Mouse (Mus musculus): ENCODE measurements at regions not wholly inside any gene's neighbourhood (a gene's known extent, or its start where the extent isn't known, plus 50 kb on each side); places are given as distances from the start of the nearest gene placed in this dataset.

DNA sequence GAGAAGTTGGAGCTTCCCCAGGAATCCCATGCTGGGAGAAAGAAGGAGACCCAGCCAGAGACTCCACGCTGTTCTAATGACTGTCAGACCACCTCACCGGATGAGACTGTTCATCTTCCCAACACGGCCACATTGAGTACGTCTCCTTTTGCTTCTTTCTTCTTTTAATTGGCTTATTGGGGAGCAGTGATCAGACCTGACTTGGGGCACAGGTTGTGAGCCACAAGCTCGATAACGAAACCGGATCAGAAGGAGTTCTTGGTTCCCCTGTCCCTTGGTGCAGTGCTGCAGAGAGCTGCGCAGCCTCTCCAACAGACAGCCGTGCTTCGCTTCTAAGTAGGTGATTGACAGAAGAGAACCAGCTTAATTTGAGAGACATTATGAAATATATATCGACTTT lies 188.4 kb downstream of the Rpap3 start:
- no peaks in the 10 kb centered on the region for H3K9me3 ChIP-seq (replicated peaks; ENCODE audit: insufficient read depth, low read length)
- DNase-seq (ENCODE audit: low read depth, low spot score) = no peak
- peaks cover 0 to 9% of the 10 kb centered on the region in 2 experiments; a peak in 2 of 4 replicates for H3K36me3 ChIP-seq (ENCODE audit: control insufficient read depth in 1 of 2, insufficient read depth in 2 of 2, low read length in 2 of 2)
- no peak overlapping the region for H3K27ac ChIP-seq (ENCODE audit: control insufficient read depth, low read depth, low read length)
- no peak overlapping the region for H3K4me3 ChIP-seq (ENCODE audit: control insufficient read depth in 1 of 2, insufficient read depth in 1 of 2, low read depth in 2 of 2, low read length in 2 of 2)
- TF ChIP-seq MEF2A (IDR thresholded peaks at IDR 0.05; ENCODE audit: extremely low read depth, insufficient replicate concordance, low read depth, low read length, poor library complexity, severe bottlenecking) (no peak), CHD1 (IDR thresholded peaks at IDR 0.05; ENCODE audit: low read depth, low read length) (no peak), GATA1 (IDR thresholded peaks at IDR 0.05; ENCODE audit: low read depth, low read length) (no peak), MAFK (IDR thresholded peaks at IDR 0.05; ENCODE audit: borderline replicate concordance, low read depth, low read length) (no peak), MYC (IDR thresholded peaks at IDR 0.05; ENCODE audit: low read depth, low read length) (no peak), KAT2A (conservative IDR thresholded peaks at IDR 0.05; ENCODE audit: low read depth, low read length) (no peak), POLR2AphosphoS2 (IDR thresholded peaks at IDR 0.05; ENCODE audit: low read length) (no peak), CTCF (IDR thresholded peaks at IDR 0.05 in 2 of 3, conservative IDR thresholded peaks at IDR 0.05 in 1 of 3; ENCODE audit: control insufficient read depth in 1 of 3, insufficient read depth in 1 of 3, low read depth in 2 of 3, low read length in 3 of 3, poor library complexity in 1 of 3, severe bottlenecking in 1 of 3) (no peak), TBP (IDR thresholded peaks at IDR 0.05; ENCODE audit: low read depth, low read length) (no peak)
- no peak overlapping the region for H3K9ac ChIP-seq (ENCODE audit: control insufficient read depth, low read depth, low read length, poor library complexity, severe bottlenecking)
- H3K4me1 ChIP-seq (ENCODE audit: control insufficient read depth in 1 of 2, insufficient read depth in 2 of 2, low read length in 2 of 2) = peaks cover 0 to 14% of the 10 kb centered on the region in 2 experiments; a peak in 3 of 4 replicates
- H3K79me2 ChIP-seq (ENCODE audit: control insufficient read depth, insufficient read depth, low read length, poor library complexity) = no peaks in the 10 kb centered on the region
- H3K27me3 ChIP-seq (ENCODE audit: control insufficient read depth in 1 of 2, insufficient read depth in 2 of 2, low read length in 2 of 2) = no peaks in the 10 kb centered on the region; a peak in 1 of 4 replicates

DNA sequence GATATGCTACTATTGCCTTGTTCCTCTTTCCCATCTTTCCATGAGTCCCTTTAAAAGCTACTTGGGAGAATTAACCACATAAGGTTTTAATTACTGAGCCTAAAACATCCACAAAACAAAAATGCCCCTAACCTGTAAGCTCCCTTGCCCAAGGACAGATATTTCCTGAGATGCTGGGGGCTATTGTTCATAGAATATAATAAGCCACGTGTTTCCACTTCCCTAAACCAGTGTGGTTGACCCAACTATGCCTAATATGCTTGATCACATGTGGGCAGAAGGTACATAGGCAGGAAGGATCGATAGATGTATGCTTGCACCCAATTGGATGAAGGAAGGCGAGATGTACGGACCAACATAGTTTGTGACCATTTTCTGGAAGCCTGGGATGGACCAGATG lies 189.9 kb downstream of the Rpap3 start:
- no peak for DNase-seq (ENCODE audit: low read depth, low spot score)

DNA sequence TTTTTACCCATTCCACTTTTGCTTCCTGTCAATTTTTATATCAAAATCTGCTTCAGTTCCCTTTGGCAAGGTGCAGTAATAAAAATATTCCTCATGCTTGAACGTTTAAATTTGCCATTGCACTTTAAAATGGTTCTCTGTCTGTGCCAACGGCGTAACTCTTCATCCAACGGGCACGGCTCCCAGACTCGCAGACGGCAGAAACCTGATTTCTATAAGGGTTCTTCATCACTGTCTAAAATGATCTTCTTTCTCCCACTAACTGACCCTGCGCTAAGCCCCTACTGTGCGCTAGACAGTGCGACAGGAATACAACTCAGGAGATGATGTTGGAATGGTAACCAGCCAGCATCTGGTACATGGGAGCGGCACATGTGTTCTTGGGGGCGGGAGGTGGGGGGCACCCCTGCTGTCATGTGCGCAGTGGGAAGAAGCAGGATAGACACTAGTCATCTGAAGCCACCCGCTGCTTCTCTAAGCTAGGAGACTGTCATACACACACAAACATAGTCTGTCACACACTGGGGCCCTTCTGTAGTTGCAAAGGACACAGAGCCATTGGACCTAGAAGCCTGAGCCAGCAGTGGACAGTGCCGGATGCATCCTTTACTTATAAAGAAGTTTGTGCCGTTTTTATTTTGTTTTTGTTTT lies 197.8 kb downstream of the Rpap3 start:
- no peaks in the 10 kb centered on the region for H3K36me3 ChIP-seq (ENCODE audit: control insufficient read depth in 1 of 2, insufficient read depth in 2 of 2, low read length in 2 of 2)
- no peak for DNase-seq (ENCODE audit: low read depth, low spot score)
- H3K4me3 ChIP-seq (ENCODE audit: control insufficient read depth in 1 of 2, insufficient read depth in 1 of 2, low read depth in 2 of 2, low read length in 2 of 2) = no peak overlapping the region
- H3K27ac ChIP-seq (ENCODE audit: control insufficient read depth, low read depth, low read length) = no peak overlapping the region
- no peaks in the 10 kb centered on the region for H3K9me3 ChIP-seq (replicated peaks; ENCODE audit: insufficient read depth, low read length)
- TF ChIP-seq GABPA (IDR thresholded peaks at IDR 0.05; ENCODE audit: low read depth, low read length) (no peak), ZNF384 (IDR thresholded peaks at IDR 0.05; ENCODE audit: low read depth, low read length) (no peak), MYB (IDR thresholded peaks at IDR 0.05; ENCODE audit: low read depth, low read length) (no peak), CHD1 (IDR thresholded peaks at IDR 0.05; ENCODE audit: low read depth, low read length) (no peak), UBTF (IDR thresholded peaks at IDR 0.05; ENCODE audit: borderline replicate concordance, insufficient read depth, low read depth, low read length) (no peak), HCFC1 (IDR thresholded peaks at IDR 0.05; ENCODE audit: low read depth, low read length) (no peak), MEF2A (IDR thresholded peaks at IDR 0.05; ENCODE audit: extremely low read depth, insufficient replicate concordance, low read depth, low read length, poor library complexity, severe bottlenecking) (no peak), ZKSCAN1 (IDR thresholded peaks at IDR 0.05; ENCODE audit: low read depth, low read length) (no peak), CTCF (IDR thresholded peaks at IDR 0.05 in 2 of 3, conservative IDR thresholded peaks at IDR 0.05 in 1 of 3; ENCODE audit: control insufficient read depth in 1 of 3, insufficient read depth in 1 of 3, low read depth in 2 of 3, low read length in 3 of 3, poor library complexity in 1 of 3, severe bottlenecking in 1 of 3) (no peak), NRF1 (IDR thresholded peaks at IDR 0.05; ENCODE audit: insufficient read depth, low read depth, low read length, poor library complexity, severe bottlenecking) (no peak), ZC3H11A (IDR thresholded peaks at IDR 0.05; ENCODE audit: low read depth, low read length) (no peak), MXI1 (IDR thresholded peaks at IDR 0.05; ENCODE audit: low read depth, low read length) (no peak), MYC (IDR thresholded peaks at IDR 0.05; ENCODE audit: low read depth, low read length) (no peak), MAX (IDR thresholded peaks at IDR 0.05; ENCODE audit: low read length) (no peak)
- H3K27me3 ChIP-seq (ENCODE audit: control insufficient read depth in 1 of 2, insufficient read depth in 2 of 2, low read length in 2 of 2) = peaks cover 0 to 2% of the 10 kb centered on the region in 2 experiments; a peak in 1 of 4 replicates
- H3K9ac ChIP-seq (ENCODE audit: control insufficient read depth, low read depth, low read length, poor library complexity, severe bottlenecking) = no peak overlapping the region
- no peaks in the 10 kb centered on the region for H3K4me1 ChIP-seq (ENCODE audit: control insufficient read depth in 1 of 2, insufficient read depth in 2 of 2, low read length in 2 of 2)
- no peaks in the 10 kb centered on the region for H3K79me2 ChIP-seq (ENCODE audit: control insufficient read depth, insufficient read depth, low read length, poor library complexity)

More for the DNA sequence above, 189.9 kb downstream of the Rpap3 start:
- Histone ChIP-seq H3K9me3 (replicated peaks; ENCODE audit: insufficient read depth, low read length) (no peaks in the 10 kb centered on the region), H3K27ac (ENCODE audit: control insufficient read depth, low read depth, low read length) (no peak overlapping the region), H3K9ac (ENCODE audit: control insufficient read depth, low read depth, low read length, poor library complexity, severe bottlenecking) (no peak overlapping the region), H3K4me3 (ENCODE audit: control insufficient read depth in 1 of 2, insufficient read depth in 1 of 2, low read depth in 2 of 2, low read length in 2 of 2) (no peak overlapping the region), H3K4me1 (ENCODE audit: control insufficient read depth in 1 of 2, insufficient read depth in 2 of 2, low read length in 2 of 2) (peaks cover 0 to 9% of the 10 kb centered on the region in 2 experiments; a peak in 3 of 4 replicates), H3K36me3 (ENCODE audit: control insufficient read depth in 1 of 2, insufficient read depth in 2 of 2, low read length in 2 of 2) (peaks cover 0 to 9% of the 10 kb centered on the region in 2 experiments; a peak in 2 of 4 replicates), H3K27me3 (ENCODE audit: control insufficient read depth in 1 of 2, insufficient read depth in 2 of 2, low read length in 2 of 2) (no peaks in the 10 kb centered on the region; a peak in 1 of 4 replicates), H3K79me2 (ENCODE audit: control insufficient read depth, insufficient read depth, low read length, poor library complexity) (no peaks in the 10 kb centered on the region)
- TF ChIP-seq MAX (IDR thresholded peaks at IDR 0.05; ENCODE audit: low read length) (peak; percentile 68), POLR2AphosphoS2 (IDR thresholded peaks at IDR 0.05; ENCODE audit: low read length) (no peak), ZMIZ1 (IDR thresholded peaks at IDR 0.05; ENCODE audit: low read depth, low read length) (no peak)

Data from MEL (cell line).